Mouse (Mus musculus) cerebellum, adult 11 months (tissue): ENCODE data around the gene Tspan3.

ENCODE experiments used
- DNase-seq: peaks from one replicate; pipeline ENCODE4 v3.0.0; 2022

Tspan3 gene

DNA sequence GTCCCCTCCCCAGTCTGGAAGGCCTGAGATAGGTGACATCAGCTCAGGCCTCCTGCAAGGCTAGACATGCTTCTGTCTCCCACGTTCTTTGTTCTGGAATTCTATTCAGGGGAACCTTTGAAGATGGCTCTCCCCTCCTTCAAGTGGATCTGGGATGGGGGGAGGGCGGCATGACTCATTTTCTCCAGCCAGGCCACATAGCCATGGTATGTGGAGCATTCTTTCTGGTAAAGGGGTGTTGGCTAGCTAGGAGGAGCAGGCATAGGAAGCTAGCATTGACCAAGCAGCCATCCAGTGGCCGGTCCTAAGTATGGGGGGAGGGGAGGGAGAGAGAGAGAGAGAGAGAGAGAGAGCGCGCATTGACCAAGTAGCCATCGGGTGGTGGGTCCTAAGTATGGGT lies 57.8 kb downstream of the Tspan3 start:
- no peak for DNase-seq

DNA sequence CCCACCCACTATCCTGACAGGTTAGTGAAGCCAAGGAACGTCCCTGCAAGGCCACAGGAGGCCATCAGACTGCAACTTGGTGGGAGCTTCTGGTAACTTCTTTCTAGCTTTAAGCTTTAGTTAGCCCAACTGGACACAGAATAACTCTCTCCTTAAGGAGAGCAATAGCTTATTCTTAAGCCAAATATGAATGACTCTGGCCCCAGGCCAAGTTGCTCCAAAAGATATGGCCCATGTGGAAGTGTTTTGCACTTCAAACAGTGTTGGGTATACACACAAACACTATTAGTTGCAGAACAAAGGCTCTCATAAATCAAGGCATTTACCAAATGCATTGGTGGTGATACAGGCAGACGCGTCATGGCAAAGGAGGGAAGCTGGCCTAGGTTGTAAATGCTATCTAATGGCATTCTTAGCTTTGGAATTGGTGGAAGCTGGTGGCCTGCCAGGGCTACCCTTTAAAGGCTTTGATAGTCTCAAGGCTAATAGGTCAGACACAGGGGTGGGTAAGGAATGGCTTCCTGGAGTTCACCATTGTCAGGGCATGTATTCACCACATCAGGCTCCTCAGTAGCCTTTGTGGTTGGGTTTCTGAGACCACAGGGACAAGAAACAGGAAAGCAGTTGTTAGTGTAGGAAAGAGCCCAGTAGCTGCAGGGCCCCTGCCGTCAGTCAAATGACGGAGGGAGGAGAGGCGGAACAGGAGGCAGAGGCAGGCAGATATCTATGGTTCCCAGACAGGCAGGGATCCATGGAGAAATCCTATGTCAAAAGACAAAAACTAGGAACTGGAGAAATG lies 58.8 kb downstream of the Tspan3 start:
- no peak for DNase-seq

DNA sequence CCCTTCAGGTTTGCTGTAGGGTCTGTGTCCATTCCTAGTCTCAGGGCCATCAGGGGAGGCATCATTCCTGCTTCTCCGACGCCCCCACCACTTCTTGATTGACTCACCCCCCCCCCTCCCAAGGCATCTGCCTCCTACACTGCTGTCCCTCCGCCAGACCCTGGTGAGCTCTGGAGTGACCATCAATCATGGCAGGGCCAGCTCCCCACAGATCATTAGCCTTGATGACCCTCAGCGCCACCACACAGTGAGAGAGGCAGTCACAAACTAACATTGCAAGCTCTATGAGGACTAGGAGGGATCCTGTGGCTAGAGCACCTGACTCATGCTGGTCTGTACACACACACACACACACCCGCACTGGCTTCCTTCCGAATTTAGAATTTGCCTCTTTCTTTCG lies 60.4 kb downstream of the Tspan3 start:
- DNase-seq, result no peak

DNA sequence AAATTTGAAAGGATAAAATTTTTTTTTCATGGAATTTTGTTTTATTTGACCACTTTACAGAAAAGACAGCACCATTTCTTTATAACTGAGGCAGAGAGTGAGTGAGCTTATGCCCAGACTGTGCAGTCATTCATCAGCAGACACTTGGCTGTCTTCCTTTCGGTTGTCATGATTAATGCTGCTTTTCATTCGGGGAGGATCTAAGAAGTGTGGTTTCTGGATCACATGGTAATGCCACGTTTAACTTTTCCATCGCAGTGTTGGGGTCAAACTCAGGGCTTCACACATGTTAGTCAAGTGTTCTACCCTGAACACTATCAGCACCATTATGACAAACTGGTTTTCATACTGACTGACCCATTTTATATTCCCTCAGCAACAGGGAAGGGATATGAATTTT lies 64.3 kb downstream of the Tspan3 start:
- no peak for DNase-seq

DNA sequence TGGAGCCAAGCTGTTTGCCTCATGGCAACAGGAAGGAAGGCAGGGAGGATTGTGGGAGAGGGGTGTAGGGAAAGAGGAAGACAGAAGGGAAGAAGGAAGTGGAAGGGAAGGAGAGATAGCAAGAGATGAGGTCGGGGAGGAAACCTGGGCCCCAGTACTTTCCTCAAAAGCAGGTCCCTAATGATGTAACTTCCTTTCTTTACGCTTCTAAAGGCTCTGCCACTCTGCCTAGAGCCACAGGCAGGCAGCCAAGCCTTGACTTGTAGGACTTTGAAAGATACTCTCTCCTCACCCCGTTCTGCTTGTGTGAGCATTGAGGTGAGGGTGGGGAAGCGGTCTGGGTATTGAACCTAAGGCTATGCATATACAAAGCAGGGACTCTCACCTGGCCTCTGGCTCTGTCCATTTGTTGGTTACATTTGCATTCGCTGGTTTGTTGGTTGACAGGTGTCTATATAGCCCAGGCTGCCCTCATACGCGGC lies 65.2 kb downstream of the Tspan3 start:
- no peak for DNase-seq

DNA sequence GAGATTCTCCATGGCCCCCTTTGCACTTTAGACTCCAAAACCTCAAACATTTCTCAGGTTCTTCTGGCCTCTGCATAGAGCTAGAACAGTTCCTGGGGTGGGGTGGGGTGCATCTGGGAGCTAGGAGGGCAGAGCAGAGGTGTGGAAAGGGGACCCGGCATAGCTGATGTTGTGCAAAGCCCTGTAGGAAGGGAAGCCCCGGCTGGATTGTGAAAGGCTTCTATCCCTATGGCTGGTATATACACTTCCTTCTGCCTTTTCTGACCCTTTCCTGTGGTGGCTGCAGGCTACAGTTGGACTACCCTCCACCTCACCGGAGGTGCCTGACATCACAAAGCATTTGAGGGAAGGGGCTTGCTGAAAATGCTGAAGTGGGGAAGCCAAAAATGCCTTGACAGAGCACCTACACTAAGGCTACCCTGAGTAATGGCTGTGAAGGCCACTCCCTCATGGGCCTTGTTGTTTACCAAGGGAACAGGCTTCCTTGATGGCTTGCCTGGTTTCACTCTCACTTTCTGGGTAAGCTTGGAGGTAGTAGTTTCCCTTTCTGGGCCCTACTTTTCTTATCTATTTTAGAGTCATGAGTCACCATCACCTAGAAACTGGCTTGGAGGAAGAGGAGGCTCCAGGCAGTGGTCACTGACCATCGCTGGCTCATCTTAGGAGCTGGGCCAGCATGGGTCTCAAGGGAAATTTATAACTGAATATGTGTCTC lies 67.5 kb downstream of the Tspan3 start:
- no peak for DNase-seq

DNA sequence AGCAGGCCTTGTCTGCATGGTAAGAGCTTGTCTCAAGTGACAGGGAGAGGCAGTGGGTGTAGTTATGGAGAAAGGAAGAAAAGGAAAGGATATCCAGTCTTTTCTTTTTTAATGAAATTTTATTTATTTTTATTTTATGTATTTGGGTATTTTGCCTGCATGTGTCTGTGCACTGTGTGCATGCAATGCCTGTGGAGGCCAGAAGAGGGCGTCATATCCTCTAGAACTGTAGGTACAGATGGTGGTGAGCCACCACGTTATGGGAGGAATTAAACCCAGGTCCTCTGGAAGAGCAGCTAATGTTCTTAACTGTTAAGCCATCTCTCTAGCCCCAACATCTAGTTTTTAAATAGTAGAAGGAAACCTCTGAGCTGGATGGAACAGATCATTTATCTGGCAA lies 73.2 kb downstream of the Tspan3 start:
- DNase-seq, result no peak

DNA sequence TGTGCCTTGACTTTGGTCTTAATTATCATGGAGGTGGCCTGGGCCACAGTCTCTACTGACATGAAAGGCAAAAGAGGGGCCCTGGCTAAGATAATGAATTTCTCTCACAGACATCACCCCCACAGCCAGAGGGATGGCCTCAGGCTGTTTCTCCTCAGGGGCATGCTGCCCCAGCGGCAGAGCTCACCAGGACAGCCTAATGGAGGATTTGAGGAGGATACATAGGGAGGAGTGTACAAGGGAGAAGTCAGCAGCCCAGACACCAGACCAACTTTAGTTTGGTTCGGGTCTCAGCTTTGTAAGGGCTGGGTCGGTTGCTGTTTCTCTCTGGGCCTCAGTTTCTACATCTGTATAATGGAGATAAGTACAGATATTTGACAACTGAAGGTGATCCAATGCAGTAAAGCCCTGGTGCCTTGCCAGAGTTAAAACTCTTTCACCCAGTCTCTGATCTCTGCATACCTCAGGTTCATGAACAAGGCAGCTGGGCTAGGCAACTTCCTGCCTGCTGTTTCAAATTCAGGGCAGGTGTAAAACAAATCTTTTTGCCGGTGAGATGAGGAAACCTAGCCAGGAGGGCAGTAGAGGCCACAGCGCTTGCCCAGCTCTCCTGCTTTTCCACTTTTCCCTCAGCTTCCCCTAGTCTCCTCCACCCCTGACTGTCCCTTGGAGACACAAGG lies 74.6 kb downstream of the Tspan3 start:
- no peak for DNase-seq

DNA sequence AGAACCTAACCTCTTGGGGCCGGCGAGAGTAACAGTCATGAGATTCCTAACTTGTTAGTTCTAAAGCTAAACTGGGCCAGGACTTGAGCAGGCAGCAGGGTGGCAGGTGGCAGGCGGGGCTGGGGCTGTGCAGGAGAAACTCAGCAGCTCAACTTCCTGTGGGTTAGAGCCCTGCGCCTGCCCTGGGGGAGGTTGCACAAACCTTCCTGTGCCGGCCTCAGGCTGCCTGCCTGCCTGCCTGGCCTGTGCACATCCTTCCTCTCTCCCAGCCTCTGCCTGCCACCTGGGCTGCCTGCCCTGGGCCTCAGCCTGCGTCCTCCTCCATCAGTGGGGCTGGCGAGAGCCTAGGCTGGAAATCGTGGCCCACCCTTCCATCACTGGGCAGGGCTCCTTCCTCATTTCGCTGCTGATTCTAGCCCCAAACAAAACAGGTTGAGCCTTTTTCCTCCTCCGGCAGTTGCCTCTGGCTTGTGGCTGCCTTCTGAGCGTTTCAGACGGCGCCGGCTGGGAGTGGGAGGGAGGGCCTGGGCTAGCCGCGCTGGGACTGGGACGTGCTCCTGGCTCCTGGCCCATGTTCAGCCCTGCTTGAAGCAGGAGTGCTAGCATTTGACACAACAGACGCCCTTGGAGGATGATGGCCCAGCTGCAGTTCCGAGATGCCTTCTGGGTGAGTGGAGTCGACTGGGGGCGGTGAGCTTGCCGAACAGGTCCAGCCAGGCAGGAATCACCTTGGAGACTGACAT lies 75.3 kb downstream of the Tspan3 start, which contains the start of gene Pstpip1:
Pstpip1 (plus strand) TSS at position 185 of the 743 bp plus-strand sequence.
- DNase-seq, result peak; percentile 28

DNA sequence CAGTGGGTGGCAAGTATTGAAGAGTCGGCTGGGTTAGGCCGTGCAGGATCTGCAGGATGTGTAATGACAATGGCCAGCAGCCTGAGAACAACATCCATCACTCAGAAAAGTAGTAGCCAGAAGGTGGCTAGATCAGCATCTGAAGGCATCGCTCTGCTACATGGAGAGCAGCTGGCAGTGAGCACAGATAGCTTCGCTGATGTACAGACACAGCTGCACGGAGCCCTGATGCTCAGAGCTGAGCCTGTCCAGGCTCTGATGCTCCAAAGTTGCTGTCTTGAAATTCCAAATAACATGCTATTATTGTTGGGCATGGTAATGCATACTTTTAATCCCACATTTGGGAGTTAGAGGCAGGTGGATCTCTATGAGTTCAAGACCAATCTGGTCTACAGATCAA lies 78.8 kb downstream of the Tspan3 start:
- no peak for DNase-seq
